Mouse (Mus musculus) lung, postnatal 0 days (tissue): ENCODE results near the gene Cd37. TPM values are rescaled to one million over a fixed set of nuclear protein-coding genes. Genes with fewer than 3 reads are reported as not detected.

ENCODE experiments used
- ATAC-seq: fragments of 200-750 bp; cut with Nextera tagmentation; 2 replicates; pipeline ENCODE4 v1.8.0; 2017; ENCODE audit warnings: moderate library complexity
- DNase-seq: peaks from one replicate; pipeline ENCODE4 v3.0.0-alpha.2; 2016; ENCODE audit warnings: low spot score
- H3K27ac ChIP-seq: fragments of 300-500 bp; sonication (generic); 2 replicates; pipeline ENCODE4 v1.5.1; 2014; ENCODE audit warnings: antibody characterized with exemption, mild to moderate bottlenecking, low read length, mixed read lengths
- H3K27me3 ChIP-seq: fragments of 300-500 bp; sonication (generic); replicated peaks from 2 replicates; pipeline ENCODE4 v1.6.1; 2014; ENCODE audit warnings: low read length, mixed read lengths; ENCODE audit not compliant: insufficient read depth
- H3K36me3 ChIP-seq: fragments of 300-500 bp; sonication (generic); 2 replicates; pipeline ENCODE4 v1.6.1; 2014; ENCODE audit warnings: low read length, mixed read lengths; ENCODE audit not compliant: insufficient read depth
- H3K4me1 ChIP-seq: fragments of 300-500 bp; sonication (generic); 2 replicates; pipeline ENCODE4 v1.6.1; 2014; ENCODE audit warnings: antibody characterized with exemption, low read depth, low read length, mixed read lengths; ENCODE audit not compliant: insufficient read depth
- H3K4me2 ChIP-seq: fragments of 300-500 bp; sonication (generic); replicated peaks from 2 replicates; pipeline ENCODE4 v1.6.1; 2014; ENCODE audit warnings: low read depth, mild to moderate bottlenecking, low read length, moderate library complexity, mixed read lengths
- H3K4me3 ChIP-seq: fragments of 300-500 bp; sonication (generic); 2 replicates; pipeline ENCODE4 v1.5.1; 2014; ENCODE audit warnings: low read depth, low read length
- H3K9ac ChIP-seq: fragments of 300-500 bp; sonication (generic); replicated peaks from 2 replicates; pipeline ENCODE4 v1.6.1; 2014; ENCODE audit warnings: low read depth, mild to moderate bottlenecking
- H3K9me3 ChIP-seq: fragments of 300-500 bp; sonication (generic); 2 replicates; pipeline ENCODE4 v1.6.1; 2016; ENCODE audit warnings: low read length, mixed read lengths
- CTCF ChIP-seq: IDR thresholded peaks from 2 replicates; pipeline ENCODE4 v1.5.1; 2016; ENCODE audit warnings: antibody characterized with exemption, mild to moderate bottlenecking
- EP300 ChIP-seq: IDR thresholded peaks from 2 replicates; pipeline ENCODE4 v1.6.1; 2016; ENCODE audit warnings: antibody characterized with exemption, mild to moderate bottlenecking, control low read depth
- WGBS: fragments of 180-500 bp; shearing (Covaris S2); extraction: QIAGEN DNeasy Blood & Tissue Kit; methylation state at CpG from one replicate; pipeline ENCODE4 v1.1.7; 2014; 5-methylcytosine and 5-hydroxymethylcytosine counted together
- polyA plus RNA-seq: library from polyadenylated mRNA; unstranded; fragments of >200 nt; fragmentation: Nextera tagmentation; extraction: Ambion mirVana; gene quantifications from 2 replicates; pipeline ENCODE4 v1.2.1, GENCODE M21; 2015

Gene Cd37
- polyA plus RNA-seq, 1 experiment from 2014 or later = 9.1 TPM

GRCm38 (mm10) chr7:45231941-45232340 lies 7.0 kb downstream of the Cd37 start:
- H3K9me3 ChIP-seq = no peaks in the 10 kb centered on the region
- WGBS = 89% methylated on average over 11 of the region's 11 CpGs
- no peak overlapping the region for H3K9ac ChIP-seq
- no peak overlapping the region for H3K27ac ChIP-seq
- DNase-seq = no peak
- no peak overlapping the region for H3K4me2 ChIP-seq
- H3K36me3 ChIP-seq = 0 out of 2 replicates have a peak, but pooled peaks cover 12% of the 10 kb centered on the region
- TF ChIP-seq EP300 (no peak), CTCF (no peak)
- H3K27me3 ChIP-seq = no peaks in the 10 kb centered on the region
- ATAC-seq = no peak
- peaks cover 13% of the 10 kb centered on the region; the same call in 1 of the 2 replicates for H3K4me1 ChIP-seq
- no peak overlapping the region for H3K4me3 ChIP-seq

- no peak for ATAC-seq
- Histone ChIP-seq H3K4me1 (peaks cover 13% of the 10 kb centered on the region; the same call in 1 of the 2 replicates), H3K9me3 (no peaks in the 10 kb centered on the region), H3K27me3 (no peaks in the 10 kb centered on the region), H3K9ac (no peak overlapping the region), H3K36me3 (0 out of 2 replicates have a peak, but pooled peaks cover 12% of the 10 kb centered on the region), H3K4me3 (no peak overlapping the region), H3K4me2 (no peak overlapping the region), H3K27ac (no peak overlapping the region)
- 90% methylated on average over 12 of the region's 12 CpGs for whole genome bisulfite sequencing
- DNase-seq = no peak
- no peak for TF ChIP-seq EP300
- TF ChIP-seq CTCF = no peak
Measured at GRCm38 (mm10) chr7:45231192-45231591, 7.7 kb downstream of the Cd37 start.

DNA sequence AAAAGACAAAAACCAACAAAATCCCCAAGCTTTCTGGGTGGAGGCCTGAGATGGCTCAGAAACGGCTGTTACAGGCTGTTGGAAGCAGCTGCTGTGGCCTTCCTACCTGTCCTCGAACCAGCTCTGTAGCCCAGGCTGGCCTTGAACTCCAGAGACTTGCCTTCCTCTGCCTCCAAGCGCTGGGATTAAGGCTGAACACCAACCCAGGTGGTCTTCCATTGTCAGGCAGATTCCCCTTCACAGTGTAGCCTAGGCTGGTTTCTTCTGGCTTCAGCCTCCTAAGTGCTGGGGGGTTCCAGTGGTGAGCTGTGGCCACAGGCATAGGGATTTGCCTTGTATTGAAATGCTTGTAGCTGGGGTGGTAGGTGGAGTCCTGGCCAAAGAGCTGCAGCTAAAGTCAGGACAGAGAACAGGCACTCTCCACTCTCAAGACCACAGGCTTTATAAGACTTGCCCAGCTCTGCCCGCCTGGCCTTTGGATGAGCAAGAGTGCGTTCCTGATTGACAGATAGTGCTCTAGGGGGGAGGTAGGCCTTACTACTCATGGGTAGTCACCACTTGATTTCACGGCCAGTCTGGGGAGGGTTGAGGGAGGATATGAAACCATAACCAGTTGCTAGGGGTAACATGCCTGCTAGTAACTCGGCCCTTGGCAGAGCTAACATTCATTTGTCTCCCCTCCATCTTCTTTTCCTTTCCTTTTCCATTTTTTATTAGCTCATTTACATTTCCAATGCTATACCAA lies 9.3 kb downstream of the Cd37 start:
- no peak overlapping the region for H3K9ac ChIP-seq
- no peaks in the 10 kb centered on the region for H3K9me3 ChIP-seq
- WGBS = 95% methylated on average over 7 of the region's 7 CpGs
- no peak for ATAC-seq
- no peak overlapping the region for H3K4me2 ChIP-seq
- no peak for TF ChIP-seq CTCF
- TF ChIP-seq EP300 = no peak
- H3K27me3 ChIP-seq = no peaks in the 10 kb centered on the region
- no peak overlapping the region for H3K27ac ChIP-seq
- 0 out of 2 replicates have a peak, but pooled peaks cover 12% of the 10 kb centered on the region for H3K36me3 ChIP-seq
- no peak overlapping the region for H3K4me3 ChIP-seq
- H3K4me1 ChIP-seq = peaks cover 9% of the 10 kb centered on the region; the same call in 1 of the 2 replicates
- DNase-seq = no peak

GRCm38 (mm10) chr7:45229046-45229445 lies 9.9 kb downstream of the Cd37 start:
- Histone ChIP-seq H3K4me3 (no peak overlapping the region), H3K36me3 (0 out of 2 replicates have a peak, but pooled peaks cover 12% of the 10 kb centered on the region), H3K4me1 (peaks cover 4% of the 10 kb centered on the region; the same call in 1 of the 2 replicates), H3K27me3 (no peaks in the 10 kb centered on the region), H3K9ac (no peak overlapping the region), H3K9me3 (no peaks in the 10 kb centered on the region), H3K27ac (no peak overlapping the region), H3K4me2 (no peak overlapping the region)
- TF ChIP-seq CTCF (no peak), EP300 (no peak)
- no peak for DNase-seq
- ATAC-seq = no peak
- 92% methylated on average over 8 of the region's 8 CpGs for WGBS

DNA sequence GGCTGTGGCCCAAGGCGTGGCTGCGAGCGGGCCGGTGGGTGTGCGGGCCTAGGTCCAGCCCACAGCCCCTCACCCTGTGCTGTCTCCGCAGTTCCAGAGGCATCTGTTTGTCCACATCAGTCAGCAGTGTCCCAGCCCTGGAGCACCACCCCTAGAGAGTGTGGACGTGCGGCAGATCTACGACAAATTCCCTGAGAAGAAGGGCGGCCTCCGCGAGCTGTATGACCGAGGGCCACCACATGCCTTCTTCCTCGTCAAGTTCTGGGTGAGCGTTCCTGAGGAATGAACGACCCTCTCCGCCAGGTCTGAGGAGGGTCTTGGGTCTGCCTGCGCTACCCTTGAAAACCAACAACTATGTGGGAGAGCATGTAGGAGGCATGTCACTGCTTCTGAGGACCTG lies 10.4 kb downstream of the Cd37 start:
- TF ChIP-seq CTCF = no peak
- no peak for TF ChIP-seq EP300
- Histone ChIP-seq H3K36me3 (peaks cover 14% of the 10 kb centered on the region; the same call in 1 of the 2 replicates), H3K4me2 (no peak overlapping the region), H3K9ac (no peak overlapping the region), H3K4me3 (no peak overlapping the region), H3K4me1 (no peaks in the 10 kb centered on the region), H3K27ac (no peak overlapping the region), H3K27me3 (no peaks in the 10 kb centered on the region), H3K9me3 (no peaks in the 10 kb centered on the region)
- WGBS = 89% methylated on average over 18 of the region's 18 CpGs
- ATAC-seq (no peak), DNase-seq (no peak)

DNA sequence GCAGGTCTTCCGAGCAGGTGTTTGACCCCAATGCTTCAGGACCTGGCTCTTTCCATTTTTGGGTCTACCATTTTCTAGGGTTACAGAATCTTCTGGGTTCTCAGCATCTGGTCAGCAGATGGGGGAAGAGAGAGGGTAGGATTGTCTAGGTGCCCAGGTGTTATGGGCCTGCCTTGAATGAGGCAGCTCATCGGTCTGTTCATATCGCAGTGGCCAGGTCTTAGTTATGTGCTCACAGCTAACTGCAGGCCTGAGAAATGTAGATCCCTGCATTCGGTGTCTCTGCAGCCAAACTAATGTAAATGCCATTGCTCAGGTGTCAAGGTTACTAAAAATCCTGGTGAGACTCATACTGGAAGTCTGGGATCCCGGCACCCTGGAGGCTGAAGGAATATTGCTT lies 12.5 kb downstream of the Cd37 start:
- peaks cover 12% of the 10 kb centered on the region; the same call in 1 of the 2 replicates for H3K36me3 ChIP-seq
- no peak for DNase-seq
- 95% methylated on average over 5 of the region's 5 CpGs for WGBS
- no peak overlapping the region for H3K4me3 ChIP-seq
- TF ChIP-seq CTCF (no peak), EP300 (no peak)
- no peak overlapping the region for H3K4me2 ChIP-seq
- H3K9ac ChIP-seq = no peak overlapping the region
- no peaks in the 10 kb centered on the region for H3K9me3 ChIP-seq
- ATAC-seq = no peak
- no peak overlapping the region for H3K27ac ChIP-seq
- no peaks in the 10 kb centered on the region for H3K4me1 ChIP-seq
- no peaks in the 10 kb centered on the region for H3K27me3 ChIP-seq
